Mouse (Mus musculus): ENCODE measurements around the gene Ramac.

The Ramac gene

DNA sequence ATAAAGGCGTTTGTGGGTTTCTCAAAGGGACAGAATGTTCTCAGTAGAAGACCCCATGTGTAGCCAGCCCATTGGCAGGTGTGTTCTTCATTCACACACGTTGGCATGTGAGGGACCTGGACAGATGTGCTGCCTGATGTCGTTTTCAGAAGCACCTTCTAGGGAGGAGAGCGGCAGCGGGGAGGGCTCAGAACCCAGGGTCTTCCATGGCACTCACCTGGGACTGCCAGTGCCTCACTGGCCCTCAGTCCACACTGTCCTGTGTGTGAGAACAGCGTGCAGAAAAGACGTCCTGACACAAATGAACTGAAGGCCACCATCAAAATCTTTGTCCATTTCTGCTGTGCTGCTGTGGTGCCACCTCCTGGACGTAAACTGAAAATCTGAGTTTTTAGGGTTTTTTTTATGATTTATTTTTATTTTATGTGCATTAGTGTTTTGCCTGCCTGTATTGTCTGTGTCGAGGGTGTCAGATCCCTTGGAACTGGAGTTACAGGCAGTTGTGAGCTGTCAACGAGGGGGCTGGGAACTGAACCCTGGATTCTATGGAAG is 15.0 kb downstream of the Ramac start:
- DNase-seq (ENCODE audit: low spot score in 2 of 2): no peak

DNA sequence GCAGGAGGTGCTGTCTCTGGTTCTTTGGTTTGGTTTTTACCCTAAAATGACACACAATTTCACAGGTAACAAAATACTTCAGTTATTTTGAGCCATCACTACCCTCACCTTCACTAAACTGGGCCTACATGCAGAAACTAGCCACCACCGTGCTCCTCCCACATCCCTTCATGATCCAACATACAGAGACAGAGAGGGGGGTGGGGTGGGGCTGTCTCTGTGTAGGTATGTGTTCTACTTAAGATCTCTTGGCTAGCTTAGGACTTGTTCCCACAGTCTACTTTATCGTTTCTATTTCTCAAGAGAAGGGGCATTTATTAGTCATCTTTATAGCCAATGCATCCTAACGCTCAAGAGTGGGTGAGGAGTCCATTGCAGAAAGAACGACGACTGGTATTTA is 25.8 kb downstream of the Ramac start:
- no peak for DNase-seq (ENCODE audit: low spot score in 2 of 2)

DNA sequence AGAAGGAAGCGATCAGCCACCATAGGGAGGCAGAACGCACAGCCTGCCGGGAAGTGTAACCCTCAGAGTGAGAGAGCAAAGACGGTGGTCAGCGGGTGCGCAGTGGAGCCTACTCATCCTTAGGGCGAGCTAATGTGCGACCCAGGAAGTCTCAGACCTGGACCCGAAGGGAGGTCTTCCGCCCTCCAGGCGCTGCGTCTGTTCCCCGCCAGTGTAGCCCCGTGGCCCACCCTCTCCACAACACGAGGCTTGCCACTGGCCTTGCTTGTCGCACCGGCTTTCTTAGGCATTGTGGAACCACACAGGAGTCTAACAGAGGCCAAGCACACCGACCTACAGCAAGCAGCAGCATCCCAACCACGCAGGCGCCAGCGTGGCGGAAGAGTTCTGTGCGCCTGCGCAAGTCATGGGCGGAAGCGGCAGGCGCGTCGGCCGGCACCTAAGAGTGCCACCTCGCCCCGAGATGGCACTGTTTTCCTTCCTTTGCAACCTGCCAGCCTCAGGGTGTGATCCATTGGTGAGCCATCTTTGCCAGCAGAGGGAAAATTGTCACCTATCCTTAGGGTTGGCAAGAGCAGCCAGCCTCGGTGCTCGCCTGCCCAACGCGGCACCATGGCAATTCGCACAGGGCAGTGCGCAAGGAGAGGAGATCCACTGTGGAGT is 26.5 kb downstream of the Ramac start, which contains the start of gene 3110040N11Rik:
3110040N11Rik (minus strand) TSS at position 384 of the 663 bp plus-strand sequence.
- DNase-seq (ENCODE audit: low spot score in 2 of 2): peak; percentile 71 to 72

DNA sequence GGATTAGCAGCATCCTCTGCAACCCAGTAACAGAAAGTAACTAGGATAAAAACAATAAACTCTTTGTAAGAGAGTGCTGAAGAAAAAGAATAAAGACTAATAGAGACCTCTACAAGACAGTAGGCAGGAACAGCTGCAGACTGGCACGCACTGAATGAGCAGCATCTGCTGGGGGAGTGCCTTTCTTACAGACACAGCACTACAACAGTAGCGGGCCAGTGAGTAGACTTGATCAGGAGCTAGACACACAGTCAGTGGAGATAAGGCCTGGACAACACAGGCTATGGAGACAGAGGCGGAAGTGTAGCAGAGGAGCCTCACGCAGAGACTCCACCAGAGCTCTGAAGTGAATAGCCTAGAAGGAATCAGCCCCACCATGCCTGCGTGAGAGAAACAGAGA is 43.3 kb downstream of the Ramac start:
- DNase-seq (ENCODE audit: low spot score in 2 of 2): no peak

All from frontal cortex, postnatal 14 days (tissue).